Mouse (Mus musculus) lung, embryonic 14.5 days (tissue): ENCODE measurements at regions not wholly inside any gene's neighbourhood (a gene's known extent, or its start where the extent isn't known, plus 50 kb on each side); places are given as distances from the start of the nearest gene placed in this dataset.

Experiments
- ATAC-seq: fragments of 200-750 bp; cut with Nextera tagmentation; 2 replicates; pipeline ENCODE4 v1.8.0; 2017; ENCODE audit warnings: mild to moderate bottlenecking, moderate TSS enrichment, moderate library complexity; ENCODE audit not compliant: insufficient read depth
- DNase-seq: peaks from one replicate; pipeline ENCODE4 v3.0.0-alpha.2; 2015
- H3K27ac ChIP-seq: fragments of 300-500 bp; sonication (generic); 2 replicates; pipeline ENCODE4 v1.5.1; 2014; ENCODE audit warnings: low read depth, mild to moderate bottlenecking, moderate library complexity
- H3K27me3 ChIP-seq: fragments of 300-500 bp; sonication (generic); 2 replicates; pipeline ENCODE4 v1.6.1; 2014; ENCODE audit warnings: low read length, control low read depth; ENCODE audit not compliant: insufficient read depth
- H3K36me3 ChIP-seq: fragments of 300-500 bp; sonication (generic); 2 replicates; pipeline ENCODE4 v1.6.1; 2014; ENCODE audit warnings: control low read depth; ENCODE audit not compliant: insufficient read depth
- H3K4me1 ChIP-seq: fragments of 300-500 bp; sonication (generic); 2 replicates; pipeline ENCODE4 v1.6.1; 2014; ENCODE audit warnings: antibody characterized with exemption, control low read depth; ENCODE audit not compliant: insufficient read depth
- H3K4me2 ChIP-seq: fragments of 300-500 bp; sonication (generic); 2 replicates; pipeline ENCODE4 v1.6.1; 2014; ENCODE audit warnings: mild to moderate bottlenecking
- H3K4me3 ChIP-seq: fragments of 300-500 bp; sonication (generic); 2 replicates; pipeline ENCODE4 v1.5.1; 2014; ENCODE audit warnings: low read depth, low read length
- H3K9ac ChIP-seq: fragments of 300-500 bp; sonication (generic); 2 replicates; pipeline ENCODE4 v1.6.1; 2014
- H3K9me3 ChIP-seq: fragments of 300-500 bp; sonication (generic); 2 replicates; pipeline ENCODE4 v1.6.1; 2016; ENCODE audit warnings: low read depth, low read length, control low read depth
- CTCF ChIP-seq: IDR thresholded peaks from 2 replicates; pipeline ENCODE4 v1.5.1; 2016; ENCODE audit warnings: antibody characterized with exemption, low read depth
- WGBS: fragments of 180-500 bp; shearing (Covaris S2); extraction: QIAGEN DNeasy Blood & Tissue Kit; methylation state at CpG from one replicate; pipeline ENCODE4 v1.1.7; 2014; 5-methylcytosine and 5-hydroxymethylcytosine counted together

- Histone ChIP-seq H3K9ac (no peak overlapping the region), H3K9me3 (no peaks in the 10 kb centered on the region), H3K4me2 (no peak overlapping the region), H3K27ac (no peak overlapping the region), H3K27me3 (peaks cover 15% of the 10 kb centered on the region; the same call in 1 of the 2 replicates), H3K36me3 (no peaks in the 10 kb centered on the region), H3K4me3 (no peak overlapping the region), H3K4me1 (0 out of 2 replicates have a peak, but pooled peaks cover 2% of the 10 kb centered on the region)
- 71% methylated on average over 10 of the region's 10 CpGs for WGBS
- no peak for ATAC-seq
- no peak for DNase-seq
- no peak for TF ChIP-seq CTCF
Measured at GRCm38 (mm10) chr13:58467097-58467642, 64.0 kb upstream of the Hnrnpk start.

DNA sequence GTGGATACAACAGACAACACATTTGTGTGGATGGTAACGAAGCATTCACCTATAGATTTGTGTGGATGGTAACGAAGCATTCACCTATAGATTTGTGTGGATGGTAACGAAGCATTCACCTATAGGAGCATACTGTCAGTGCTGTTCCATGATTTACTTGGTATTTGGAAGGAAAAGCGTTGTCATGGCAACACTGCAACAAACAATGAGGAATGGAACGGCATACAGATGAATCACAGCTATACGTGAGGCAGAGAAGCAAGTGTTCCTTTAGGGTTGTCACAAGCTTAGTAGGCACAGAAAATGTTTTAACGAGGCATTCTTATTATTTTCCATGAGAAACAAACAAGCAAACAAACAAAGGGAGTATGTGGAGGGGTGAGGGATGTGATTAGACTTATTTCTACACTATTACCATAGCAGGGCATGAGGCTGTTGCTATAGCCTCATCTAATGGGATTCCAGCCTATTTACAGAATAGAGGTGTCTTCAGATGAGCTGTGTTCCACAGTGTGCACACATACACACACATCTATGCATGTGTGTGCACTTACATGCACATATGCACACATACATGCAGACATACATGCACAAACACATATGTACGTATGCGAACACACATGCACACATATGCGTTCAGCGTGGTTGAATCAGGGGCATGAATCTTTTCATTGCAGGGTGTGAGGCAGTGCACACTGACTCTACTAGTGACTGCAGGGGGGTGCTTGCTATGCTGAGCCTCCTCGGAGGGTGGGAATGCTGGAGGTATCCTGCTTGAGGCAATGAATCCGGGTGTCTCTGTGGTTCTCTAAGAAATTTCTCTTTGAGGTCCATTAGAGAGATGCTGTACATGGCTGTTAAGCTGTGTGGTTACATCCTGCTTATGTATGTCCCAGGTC, 62.3 kb upstream of the Hnrnpk start:
- TF ChIP-seq CTCF, result no peak
- Histone ChIP-seq H3K4me3 (no peak overlapping the region), H3K4me2 (no peak overlapping the region), H3K9ac (no peak overlapping the region), H3K4me1 (0 out of 2 replicates have a peak, but pooled peaks cover 2% of the 10 kb centered on the region), H3K27ac (no peak overlapping the region), H3K27me3 (peaks cover under 1% of the 10 kb centered on the region; the same call in 1 of the 2 replicates), H3K36me3 (no peaks in the 10 kb centered on the region), H3K9me3 (no peaks in the 10 kb centered on the region)
- WGBS, result 77% methylated on average over 13 of the region's 13 CpGs
- ATAC-seq (no peak), DNase-seq (no peak)
